Mouse (Mus musculus) gastrocnemius, postnatal 4 days (tissue): ENCODE measurements around the gene Gtf2ird1. TPM values are rescaled to one million over a fixed set of nuclear protein-coding genes. Genes with fewer than 3 reads are reported as not detected.
A peak's percentile ranks its signal among the peaks of the same experiment; 100 is the strongest.
"Not testable (repeated sequence)": the region's sequence is repeated elsewhere in the genome, so short reads cannot be mapped to it uniquely, and the experiment has no call there.

Experiments used
- DNase-seq, 2 experiments: peaks; one replicate each; pipeline ENCODE4 v3.0.0; 2021 to 2022; ENCODE audit warnings: low spot score in 2 of 2, mixed read lengths in 2 of 2
- total RNA-seq, 2 experiments: library from RNA; stranded (reverse); gene quantifications; 2 replicates each; pipeline ENCODE4 v1.2.3; 2021

Gtf2ird1 gene
- total RNA-seq, 2 experiments from 2014 or later: 50.0 to 57.8 TPM

GRCm38 (mm10) chr5:134350660-134351059, 105.9 kb downstream of the Gtf2ird1 start:
- DNase-seq: peak in 1 of 2 experiments; percentile 50

- DNase-seq: no peak
Observed at GRCm38 (mm10) chr5:134347066-134347465, 109.5 kb downstream of the Gtf2ird1 start.

- no peak for DNase-seq
Observed at GRCm38 (mm10) chr5:134345449-134345848, 111.1 kb downstream of the Gtf2ird1 start.

GRCm38 (mm10) chr5:134344076-134344475, 112.4 kb downstream of the Gtf2ird1 start:
- no peak for DNase-seq

GRCm38 (mm10) chr5:134343530-134343929, 113.0 kb downstream of the Gtf2ird1 start:
- not testable (repeated sequence) for DNase-seq

GRCm38 (mm10) chr5:134342503-134343205, 113.9 kb downstream of the Gtf2ird1 start:
- no peak for DNase-seq

GRCm38 (mm10) chr5:134341721-134342120, 114.8 kb downstream of the Gtf2ird1 start:
- DNase-seq: no peak

GRCm38 (mm10) chr5:134341321-134341720, 115.2 kb downstream of the Gtf2ird1 start:
- no peak for DNase-seq

- no peak for DNase-seq
Observed at GRCm38 (mm10) chr5:134340101-134340522, 116.4 kb downstream of the Gtf2ird1 start.

- not testable (repeated sequence) for DNase-seq
Observed at GRCm38 (mm10) chr5:134337012-134337411, 119.5 kb downstream of the Gtf2ird1 start.

- no peak for DNase-seq
Observed at GRCm38 (mm10) chr5:134332743-134333142, 123.8 kb downstream of the Gtf2ird1 start.

- no peak for DNase-seq
Observed at GRCm38 (mm10) chr5:134330082-134330481, 126.4 kb downstream of the Gtf2ird1 start.

- DNase-seq: no peak
Observed at GRCm38 (mm10) chr5:134329311-134329710, 127.2 kb downstream of the Gtf2ird1 start.

GRCm38 (mm10) chr5:134328482-134329001, 128.0 kb downstream of the Gtf2ird1 start:
- no peak for DNase-seq

- DNase-seq: no peak
Observed at GRCm38 (mm10) chr5:134325856-134326566, 130.5 kb downstream of the Gtf2ird1 start.

- DNase-seq: no peak
Observed at GRCm38 (mm10) chr5:134323869-134324268, 132.6 kb downstream of the Gtf2ird1 start.

GRCm38 (mm10) chr5:134323311-134323710, 133.2 kb downstream of the Gtf2ird1 start:
- no peak for DNase-seq

- DNase-seq: no peak
Observed at GRCm38 (mm10) chr5:134322355-134322754, 134.2 kb downstream of the Gtf2ird1 start.

GRCm38 (mm10) chr5:134321699-134322098, 134.8 kb downstream of the Gtf2ird1 start:
- DNase-seq: no peak

GRCm38 (mm10) chr5:134318903-134319302, 137.6 kb downstream of the Gtf2ird1 start:
- DNase-seq: no peak

GRCm38 (mm10) chr5:134316721-134317120, 139.8 kb downstream of the Gtf2ird1 start:
- no peak for DNase-seq
